Mouse (Mus musculus): ENCODE data around the gene Wipf1. TPM values are rescaled to one million over a fixed set of nuclear protein-coding genes. Genes with fewer than 3 reads are reported as not detected.

Wipf1 gene
- 7.6 and 8.0 TPM in 2 replicates for polyA plus RNA-seq (2015; fragmentation: Nextera tagmentation; extraction: Ambion mirVana)

DNA sequence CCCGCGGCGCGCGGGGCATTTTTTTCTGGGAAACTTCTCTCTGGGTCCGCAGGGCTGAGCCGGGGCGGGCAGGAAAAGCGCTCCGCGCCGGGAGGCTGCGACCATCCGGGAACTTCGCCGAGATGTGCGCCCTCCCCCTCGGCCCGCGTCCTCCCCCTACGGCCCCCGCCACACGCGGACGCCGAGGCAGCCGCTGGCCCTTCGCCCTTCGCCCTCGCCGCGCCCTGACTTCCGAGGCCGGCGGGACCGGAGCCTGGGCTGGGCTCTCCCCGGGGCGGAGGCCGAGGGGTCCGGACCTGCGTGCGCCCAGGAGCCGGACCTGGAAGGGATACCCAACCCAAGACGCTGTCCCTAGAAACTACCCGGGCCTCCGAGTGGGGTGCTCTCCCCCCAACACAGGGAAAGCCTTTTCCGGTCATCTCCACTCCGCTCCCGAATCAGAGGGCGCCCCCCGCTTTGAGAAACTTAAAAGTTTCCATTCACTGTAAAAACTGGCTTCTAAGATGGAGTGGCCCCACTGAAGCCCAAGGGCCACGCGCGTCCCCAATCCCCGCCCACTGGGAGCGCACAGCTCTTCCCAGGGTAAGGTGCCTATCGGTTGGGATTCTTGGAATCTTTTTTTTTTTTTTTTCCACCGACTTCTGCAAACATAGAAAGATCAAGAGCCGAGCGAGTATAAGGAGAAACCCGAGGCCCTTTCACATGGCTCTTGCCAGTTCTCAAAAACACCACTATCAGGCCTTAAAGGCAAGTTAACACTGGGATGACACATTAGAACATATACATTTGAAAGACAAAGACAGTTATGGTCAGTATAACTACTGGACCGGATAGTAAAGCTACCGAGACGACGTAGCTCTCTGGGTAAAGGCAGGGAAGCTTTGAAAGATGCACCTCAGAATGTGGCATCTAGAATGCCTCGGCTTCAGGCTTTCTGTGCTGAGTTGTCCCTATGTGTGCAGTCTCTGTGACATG is at the start of gene Wipf1:
Wipf1 (minus strand) TSS at position 379 of the 975 bp plus-strand sequence.
- Histone ChIP-seq H3K4me1 (replicated peaks; ENCODE audit: insufficient read depth, low read length) (0 out of 2 replicates have a peak, but pooled peaks cover 5% of the 10 kb centered on the region), H3K27me3 (ENCODE audit: insufficient read depth, low read length) (no peaks in the 10 kb centered on the region), H3K9me3 (replicated peaks; ENCODE audit: low read length) (no peaks in the 10 kb centered on the region), H3K4me2 (ENCODE audit: low read length) (peak within 1 kb of the TSS; percentile 94), H3K9ac (ENCODE audit: low read depth, low read length) (peak within 1 kb of the TSS; percentile 94), H3K4me3 (replicated peaks; ENCODE audit: low read depth, low read length) (peak within 1 kb of the TSS; percentile 90), H3K27ac (peak within 1 kb of the TSS; percentile 84), H3K36me3 (ENCODE audit: insufficient read depth, low read length) (no peaks in the 10 kb centered on the region)
- ATAC-seq (replicated peaks; ENCODE audit: low FRiP score, low read depth), result peak; percentile 67
- 2% methylated on average over 62 of the region's 66 CpGs for WGBS
- DNase-seq (ENCODE audit: low spot score), result peak; percentile 83
- TF ChIP-seq CTCF (IDR thresholded peaks at IDR 0.05; ENCODE audit: low read depth), result no peak

GRCm38 (mm10) chr2:73579168-73579567 is 49.6 kb upstream of the Wipf1 start:
- TF ChIP-seq CTCF (IDR thresholded peaks at IDR 0.05; ENCODE audit: low read depth), result no peak
- H3K27ac ChIP-seq, result no peak overlapping the region
- H3K9me3 ChIP-seq (replicated peaks; ENCODE audit: low read length), result no peaks in the 10 kb centered on the region
- no peak overlapping the region for H3K4me2 ChIP-seq (ENCODE audit: low read length)
- H3K9ac ChIP-seq (ENCODE audit: low read depth, low read length), result no peak overlapping the region
- ATAC-seq (replicated peaks; ENCODE audit: low FRiP score, low read depth) (no peak), DNase-seq (ENCODE audit: low spot score) (no peak)
- H3K27me3 ChIP-seq (ENCODE audit: insufficient read depth, low read length), result no peaks in the 10 kb centered on the region
- 29% methylated on average over 5 of the region's 5 CpGs for WGBS
- no peaks in the 10 kb centered on the region for H3K4me1 ChIP-seq (replicated peaks; ENCODE audit: insufficient read depth, low read length)
- H3K4me3 ChIP-seq (replicated peaks; ENCODE audit: low read depth, low read length), result no peak overlapping the region
- H3K36me3 ChIP-seq (ENCODE audit: insufficient read depth, low read length), result no peaks in the 10 kb centered on the region

- Histone ChIP-seq H3K4me2 (ENCODE audit: low read length) (no peak overlapping the region), H3K9me3 (replicated peaks; ENCODE audit: low read length) (no peaks in the 10 kb centered on the region), H3K27ac (no peak overlapping the region), H3K36me3 (ENCODE audit: insufficient read depth, low read length) (no peaks in the 10 kb centered on the region), H3K4me3 (replicated peaks; ENCODE audit: low read depth, low read length) (no peak overlapping the region), H3K27me3 (ENCODE audit: insufficient read depth, low read length) (no peaks in the 10 kb centered on the region), H3K9ac (ENCODE audit: low read depth, low read length) (no peak overlapping the region), H3K4me1 (replicated peaks; ENCODE audit: insufficient read depth, low read length) (no peaks in the 10 kb centered on the region)
- ATAC-seq (replicated peaks; ENCODE audit: low FRiP score, low read depth) (no peak), DNase-seq (ENCODE audit: low spot score) (no peak)
- no peak for TF ChIP-seq CTCF (IDR thresholded peaks at IDR 0.05; ENCODE audit: low read depth)
- WGBS, result 65% methylated on average over 6 of the region's 6 CpGs
Observed at GRCm38 (mm10) chr2:73574418-73574817, 44.9 kb upstream of the Wipf1 start.

- 91% methylated on average over 4 of the region's 4 CpGs for WGBS
- no peak for DNase-seq (ENCODE audit: low spot score)
Observed at GRCm38 (mm10) chr2:73573556-73573955, 44.0 kb upstream of the Wipf1 start.

GRCm38 (mm10) chr2:73572539-73573372 is 43.2 kb upstream of the Wipf1 start:
- TF ChIP-seq CTCF (IDR thresholded peaks at IDR 0.05; ENCODE audit: low read depth), result peak; percentile 93
- peak overlapping the region; percentile 44 for H3K4me2 ChIP-seq (ENCODE audit: low read length)
- no peak overlapping the region for H3K4me3 ChIP-seq (replicated peaks; ENCODE audit: low read depth, low read length)
- no peak overlapping the region for H3K27ac ChIP-seq
- no peak overlapping the region for H3K9ac ChIP-seq (ENCODE audit: low read depth, low read length)
- WGBS, result 29% methylated on average over 23 of the region's 23 CpGs
- H3K36me3 ChIP-seq (ENCODE audit: insufficient read depth, low read length), result no peaks in the 10 kb centered on the region
- no peaks in the 10 kb centered on the region for H3K27me3 ChIP-seq (ENCODE audit: insufficient read depth, low read length)
- ATAC-seq (replicated peaks; ENCODE audit: low FRiP score, low read depth) (peak; percentile 75), DNase-seq (ENCODE audit: low spot score) (peak; percentile 95)
- no peaks in the 10 kb centered on the region for H3K4me1 ChIP-seq (replicated peaks; ENCODE audit: insufficient read depth, low read length)
- H3K9me3 ChIP-seq (replicated peaks; ENCODE audit: low read length), result no peaks in the 10 kb centered on the region

More at GRCm38 (mm10) chr2:73573556-73573955, 44.0 kb upstream of the Wipf1 start:
- H3K4me1 ChIP-seq (replicated peaks; ENCODE audit: insufficient read depth, low read length), result no peaks in the 10 kb centered on the region
- H3K9me3 ChIP-seq (replicated peaks; ENCODE audit: low read length), result no peaks in the 10 kb centered on the region
- H3K4me3 ChIP-seq (replicated peaks; ENCODE audit: low read depth, low read length), result no peak overlapping the region
- ATAC-seq (replicated peaks; ENCODE audit: low FRiP score, low read depth), result no peak
- H3K27ac ChIP-seq, result no peak overlapping the region
- no peaks in the 10 kb centered on the region for H3K36me3 ChIP-seq (ENCODE audit: insufficient read depth, low read length)
- H3K9ac ChIP-seq (ENCODE audit: low read depth, low read length), result no peak overlapping the region
- no peak overlapping the region for H3K4me2 ChIP-seq (ENCODE audit: low read length)
- H3K27me3 ChIP-seq (ENCODE audit: insufficient read depth, low read length), result no peaks in the 10 kb centered on the region
- TF ChIP-seq CTCF (IDR thresholded peaks at IDR 0.05; ENCODE audit: low read depth), result no peak

DNA sequence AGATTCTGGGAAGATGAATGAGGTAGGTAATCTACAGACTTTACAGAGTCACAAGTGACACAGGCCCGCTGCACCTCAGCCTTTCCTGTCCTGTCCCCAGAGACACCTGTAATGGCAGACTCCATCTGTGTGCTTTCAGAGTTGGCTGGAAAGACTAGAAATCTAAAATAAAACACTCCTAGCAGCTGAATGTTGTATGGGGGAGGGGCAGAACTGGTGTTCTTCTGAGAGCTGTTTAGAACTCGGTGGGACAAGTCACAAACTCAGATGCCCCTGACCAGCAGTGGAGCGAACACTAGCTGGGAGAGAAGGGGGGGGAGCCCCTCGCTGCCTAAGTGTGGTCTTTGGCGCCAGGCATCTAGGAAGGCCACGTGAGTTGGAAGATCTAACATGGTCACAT is 42.4 kb upstream of the Wipf1 start:
- TF ChIP-seq CTCF (IDR thresholded peaks at IDR 0.05; ENCODE audit: low read depth), result no peak
- H3K9me3 ChIP-seq (replicated peaks; ENCODE audit: low read length), result no peaks in the 10 kb centered on the region
- DNase-seq (ENCODE audit: low spot score) (no peak), ATAC-seq (replicated peaks; ENCODE audit: low FRiP score, low read depth) (no peak)
- 69% methylated on average over 6 of the region's 6 CpGs for WGBS
- H3K27ac ChIP-seq, result no peak overlapping the region
- no peaks in the 10 kb centered on the region for H3K4me1 ChIP-seq (replicated peaks; ENCODE audit: insufficient read depth, low read length)
- H3K27me3 ChIP-seq (ENCODE audit: insufficient read depth, low read length), result no peaks in the 10 kb centered on the region
- H3K36me3 ChIP-seq (ENCODE audit: insufficient read depth, low read length), result no peaks in the 10 kb centered on the region
- H3K9ac ChIP-seq (ENCODE audit: low read depth, low read length), result no peak overlapping the region
- no peak overlapping the region for H3K4me3 ChIP-seq (replicated peaks; ENCODE audit: low read depth, low read length)
- no peak overlapping the region for H3K4me2 ChIP-seq (ENCODE audit: low read length)
